Mouse (Mus musculus): ENCODE measurements at regions not wholly inside any gene's neighbourhood (a gene's known extent, or its start where the extent isn't known, plus 50 kb on each side); places are given as distances from the start of the nearest gene placed in this dataset.

DNA sequence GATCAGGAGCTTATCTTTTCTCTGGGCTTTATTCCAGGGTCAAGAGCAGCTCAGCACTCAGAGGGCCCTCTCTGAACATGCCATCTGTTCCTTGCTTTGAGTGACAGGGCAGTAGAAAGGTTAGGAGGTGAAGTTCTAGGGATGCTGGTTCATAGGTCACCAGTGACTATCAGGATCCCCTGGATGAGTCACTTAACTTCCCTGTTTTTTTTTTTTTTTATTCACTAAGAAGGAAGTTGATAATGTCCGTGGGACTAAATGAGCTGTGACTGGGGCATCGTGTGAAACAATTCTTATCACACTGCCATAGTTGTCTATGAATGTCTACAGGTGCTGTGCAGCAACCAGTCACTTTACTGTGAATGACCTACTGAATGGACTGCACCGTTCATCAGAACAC, 73.8 kb upstream of the Gpr139 start:
- no peaks in the 10 kb centered on the region for H3K4me1 ChIP-seq (ENCODE audit: control insufficient read depth, insufficient read depth, low read length)
- WGBS, result 82% methylated on average over 3 of the region's 3 CpGs
- H3K4me3 ChIP-seq (ENCODE audit: low read depth, low read length), result no peak overlapping the region
- H3K4me2 ChIP-seq (ENCODE audit: low read depth, low read length), result no peak overlapping the region
- H3K27ac ChIP-seq (ENCODE audit: low read depth, low read length), result no peak overlapping the region
- H3K36me3 ChIP-seq (ENCODE audit: control insufficient read depth, insufficient read depth, low read length), result no peaks in the 10 kb centered on the region
- H3K27me3 ChIP-seq (ENCODE audit: control insufficient read depth, insufficient read depth, low read length), result no peaks in the 10 kb centered on the region
- no peak overlapping the region for H3K9ac ChIP-seq (replicated peaks; ENCODE audit: low read depth, low read length)
- no peak for ATAC-seq (ENCODE audit: low read depth)
- H3K9me3 ChIP-seq (ENCODE audit: control insufficient read depth, low read length), result no peaks in the 10 kb centered on the region

DNA sequence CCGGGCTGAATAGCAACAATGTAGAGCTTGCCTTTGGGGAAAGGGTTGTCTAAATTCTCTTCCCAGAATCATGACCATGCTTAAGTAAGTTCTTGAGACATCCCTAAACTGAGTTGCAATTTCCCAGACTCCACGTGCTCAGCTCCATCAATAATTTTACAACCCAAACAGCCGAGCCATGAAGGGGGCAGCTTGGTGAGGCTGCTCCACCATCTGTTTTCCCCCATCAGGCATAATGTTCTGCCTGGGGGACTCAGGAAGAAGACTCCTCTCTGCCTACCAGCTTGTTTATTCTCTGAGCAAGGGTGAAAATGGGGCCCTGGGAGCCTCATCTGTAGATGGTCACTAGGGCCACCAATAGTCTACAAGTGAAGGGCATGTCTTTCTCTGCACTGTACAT, 72.5 kb upstream of the Gpr139 start:
- H3K9ac ChIP-seq (replicated peaks; ENCODE audit: low read depth, low read length), result no peak overlapping the region
- no peak overlapping the region for H3K4me3 ChIP-seq (ENCODE audit: low read depth, low read length)
- H3K4me2 ChIP-seq (ENCODE audit: low read depth, low read length), result no peak overlapping the region
- no peaks in the 10 kb centered on the region for H3K36me3 ChIP-seq (ENCODE audit: control insufficient read depth, insufficient read depth, low read length)
- no peaks in the 10 kb centered on the region for H3K4me1 ChIP-seq (ENCODE audit: control insufficient read depth, insufficient read depth, low read length)
- H3K9me3 ChIP-seq (ENCODE audit: control insufficient read depth, low read length), result no peaks in the 10 kb centered on the region
- WGBS, result 81% methylated on average over 3 of the region's 3 CpGs
- no peak overlapping the region for H3K27ac ChIP-seq (ENCODE audit: low read depth, low read length)
- ATAC-seq (ENCODE audit: low read depth), result no peak
- H3K27me3 ChIP-seq (ENCODE audit: control insufficient read depth, insufficient read depth, low read length), result no peaks in the 10 kb centered on the region

GRCm38 (mm10) chr7:119252742-119253141, 68.3 kb upstream of the Gpr139 start:
- no peak overlapping the region for H3K4me2 ChIP-seq (ENCODE audit: low read depth, low read length)
- H3K36me3 ChIP-seq (ENCODE audit: control insufficient read depth, insufficient read depth, low read length), result no peaks in the 10 kb centered on the region
- no peaks in the 10 kb centered on the region for H3K9me3 ChIP-seq (ENCODE audit: control insufficient read depth, low read length)
- H3K27ac ChIP-seq (ENCODE audit: low read depth, low read length), result no peak overlapping the region
- no peaks in the 10 kb centered on the region for H3K4me1 ChIP-seq (ENCODE audit: control insufficient read depth, insufficient read depth, low read length)
- no peaks in the 10 kb centered on the region for H3K27me3 ChIP-seq (ENCODE audit: control insufficient read depth, insufficient read depth, low read length)
- WGBS, result 86% methylated on average over 2 of the region's 2 CpGs
- no peak overlapping the region for H3K9ac ChIP-seq (replicated peaks; ENCODE audit: low read depth, low read length)
- no peak for ATAC-seq (ENCODE audit: low read depth)
- no peak overlapping the region for H3K4me3 ChIP-seq (ENCODE audit: low read depth, low read length)

DNA sequence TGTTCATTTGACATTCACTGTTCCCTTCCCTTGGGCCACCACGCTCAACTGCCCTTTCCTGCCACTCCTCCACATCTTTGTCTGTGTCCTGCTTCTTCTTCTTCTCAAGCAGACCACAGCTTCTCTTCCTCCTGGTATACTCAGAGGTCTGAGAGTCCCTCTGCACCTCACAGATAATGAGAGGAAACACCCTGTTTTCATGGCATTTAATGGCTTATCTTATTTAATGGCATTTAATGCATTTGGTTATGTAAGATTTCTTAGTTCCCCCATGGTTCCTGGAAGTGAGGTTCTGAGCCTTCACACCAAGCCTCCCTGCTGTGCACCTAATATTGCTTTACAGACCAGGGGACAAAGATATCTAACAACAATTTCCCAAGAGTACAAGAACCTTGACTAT, 67.3 kb upstream of the Gpr139 start:
- Histone ChIP-seq H3K27ac (ENCODE audit: low read depth, low read length) (no peak overlapping the region), H3K27me3 (ENCODE audit: control insufficient read depth, insufficient read depth, low read length) (no peaks in the 10 kb centered on the region), H3K36me3 (ENCODE audit: control insufficient read depth, insufficient read depth, low read length) (no peaks in the 10 kb centered on the region), H3K4me1 (ENCODE audit: control insufficient read depth, insufficient read depth, low read length) (no peaks in the 10 kb centered on the region), H3K9me3 (ENCODE audit: control insufficient read depth, low read length) (no peaks in the 10 kb centered on the region), H3K9ac (replicated peaks; ENCODE audit: low read depth, low read length) (no peak overlapping the region), H3K4me3 (ENCODE audit: low read depth, low read length) (no peak overlapping the region), H3K4me2 (ENCODE audit: low read depth, low read length) (no peak overlapping the region)
- no peak for ATAC-seq (ENCODE audit: low read depth)
- WGBS, result 85% methylated on average over 1 of the region's 1 CpGs

DNA sequence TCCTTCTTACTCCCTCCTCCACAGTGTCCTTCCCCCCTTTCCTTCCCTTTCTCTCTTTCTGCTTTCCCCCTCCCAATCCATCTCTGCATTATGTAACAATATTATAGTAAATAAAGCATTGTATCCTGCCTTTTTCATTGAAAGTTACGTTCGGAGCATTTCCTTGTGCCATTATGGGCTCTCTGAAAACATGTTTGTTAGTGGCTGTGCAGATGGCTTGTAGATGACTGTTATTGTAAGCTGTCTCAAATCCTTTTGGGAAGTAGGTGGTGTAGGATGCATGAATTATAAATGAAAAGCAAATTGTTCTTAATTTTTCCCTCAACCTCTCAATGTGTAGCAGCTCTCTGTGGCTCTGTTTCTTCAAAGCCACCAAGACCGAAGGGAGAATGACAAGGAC, 66.0 kb upstream of the Gpr139 start:
- Histone ChIP-seq H3K4me1 (ENCODE audit: control insufficient read depth, insufficient read depth, low read length) (no peaks in the 10 kb centered on the region), H3K36me3 (ENCODE audit: control insufficient read depth, insufficient read depth, low read length) (no peaks in the 10 kb centered on the region), H3K4me2 (ENCODE audit: low read depth, low read length) (no peak overlapping the region), H3K27ac (ENCODE audit: low read depth, low read length) (no peak overlapping the region), H3K4me3 (ENCODE audit: low read depth, low read length) (no peak overlapping the region), H3K9me3 (ENCODE audit: control insufficient read depth, low read length) (no peaks in the 10 kb centered on the region), H3K27me3 (ENCODE audit: control insufficient read depth, insufficient read depth, low read length) (no peaks in the 10 kb centered on the region), H3K9ac (replicated peaks; ENCODE audit: low read depth, low read length) (no peak overlapping the region)
- WGBS, result 91% methylated on average over 3 of the region's 3 CpGs
- no peak for ATAC-seq (ENCODE audit: low read depth)

DNA sequence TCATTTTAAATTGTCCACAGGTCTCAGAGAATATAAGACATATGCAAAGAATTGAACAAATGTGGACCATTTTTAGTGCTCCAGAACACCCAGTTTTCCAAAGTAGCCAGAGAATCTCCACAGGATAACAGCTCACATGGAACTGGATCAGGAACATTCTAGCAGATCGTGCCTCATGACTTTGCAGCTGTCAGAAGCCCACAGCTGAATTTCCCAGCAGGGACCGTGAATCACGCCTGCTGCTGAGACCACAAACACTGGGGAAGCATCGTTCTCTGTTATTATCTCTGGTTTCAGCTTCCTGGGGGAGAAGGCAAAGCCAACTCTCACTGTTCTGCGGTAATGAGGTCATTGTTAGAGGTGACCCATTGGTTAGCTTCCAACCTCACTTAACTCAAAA, 60.4 kb upstream of the Gpr139 start:
- ATAC-seq (ENCODE audit: low read depth), result no peak
- H3K4me1 ChIP-seq (ENCODE audit: control insufficient read depth, insufficient read depth, low read length), result no peaks in the 10 kb centered on the region
- WGBS, result 65% methylated on average over 5 of the region's 5 CpGs

DNA sequence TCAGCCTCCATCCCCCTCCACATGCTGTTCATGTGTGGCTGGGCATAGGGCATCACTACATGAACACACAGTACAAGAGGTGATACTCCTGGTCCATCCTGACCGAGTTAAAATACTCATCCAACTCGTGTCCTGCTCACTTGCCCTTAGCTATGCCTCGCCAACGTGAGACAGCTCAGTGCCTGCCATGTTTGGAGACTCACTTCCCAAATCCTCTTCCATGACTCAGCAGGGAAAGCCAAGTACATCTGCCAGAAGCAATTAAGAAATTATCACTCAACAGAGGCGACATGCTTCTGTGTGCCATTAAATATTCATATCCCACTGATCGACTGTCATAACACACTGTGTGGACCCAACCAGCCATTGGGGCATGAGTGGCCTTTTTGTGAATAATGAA, 51.9 kb upstream of the Gpr139 start:
- no peak for ATAC-seq (ENCODE audit: low read depth)
- WGBS, result 68% methylated on average over 6 of the region's 6 CpGs

More for the DNA sequence above, 60.4 kb upstream of the Gpr139 start:
- Histone ChIP-seq H3K9me3 (ENCODE audit: control insufficient read depth, low read length) (no peaks in the 10 kb centered on the region), H3K9ac (replicated peaks; ENCODE audit: low read depth, low read length) (no peak overlapping the region), H3K4me2 (ENCODE audit: low read depth, low read length) (no peak overlapping the region), H3K27ac (ENCODE audit: low read depth, low read length) (no peak overlapping the region), H3K27me3 (ENCODE audit: control insufficient read depth, insufficient read depth, low read length) (no peaks in the 10 kb centered on the region), H3K36me3 (ENCODE audit: control insufficient read depth, insufficient read depth, low read length) (no peaks in the 10 kb centered on the region), H3K4me3 (ENCODE audit: low read depth, low read length) (no peak overlapping the region)

More for the DNA sequence above, 51.9 kb upstream of the Gpr139 start:
- Histone ChIP-seq H3K4me3 (ENCODE audit: low read depth, low read length) (no peak overlapping the region), H3K27me3 (ENCODE audit: control insufficient read depth, insufficient read depth, low read length) (no peaks in the 10 kb centered on the region), H3K36me3 (ENCODE audit: control insufficient read depth, insufficient read depth, low read length) (no peaks in the 10 kb centered on the region), H3K9ac (replicated peaks; ENCODE audit: low read depth, low read length) (no peak overlapping the region), H3K9me3 (ENCODE audit: control insufficient read depth, low read length) (no peaks in the 10 kb centered on the region), H3K4me1 (ENCODE audit: control insufficient read depth, insufficient read depth, low read length) (no peaks in the 10 kb centered on the region), H3K4me2 (ENCODE audit: low read depth, low read length) (no peak overlapping the region), H3K27ac (ENCODE audit: low read depth, low read length) (no peak overlapping the region)

All from neural tube, embryonic 14.5 days (tissue).